9 mouse cellular contexts compared by ENCODE assay signal in genomic region chr17:88063980-88064346, GRCm38 (mm10). TPM values are rescaled to one million over a fixed set of nuclear protein-coding genes. Genes with fewer than 3 reads are reported as not detected.
DNase-seq lines count a peak whose midpoint lies in the region; ATAC-seq and TF ChIP-seq lines count a peak whose summit lies in the region.
"Had no signal": no experiment of that assay in that cellular context is flagged by ENCODE, and none has a peak within 500 bp of the region (broad histone marks: within the 10 kb centered on the region; RNA-seq: fewer than 3 reads in every experiment).

No protein-coding gene starts in this region.

- H3K4me2 ChIP-seq in embryonic facial prominence, embryonic 13.5 days, result peak overlapping the region; percentile 71
- H3K4me2 ChIP-seq in limb, embryonic 12.5 days, result peak overlapping the region; percentile 69
- peak overlapping the region; percentile 77 for H3K4me2 ChIP-seq in midbrain, embryonic 13.5 days (replicated peaks)

- peak; percentile 72 for DNase-seq in 3134 (ENCODE audit: extremely low read depth, insufficient read length, low spot score)
- DNase-seq in adrenal gland, postnatal 25 days, result peak; percentile 72
- peak; percentile 72 to 76 for DNase-seq in heart, adult 2 months
- peak; percentile 70 for DNase-seq in kidney, adult 18-20 months
- peak; percentile 32 to 63 for DNase-seq in spleen, adult 2 months (ENCODE audit: low read depth in 1 of 2, low spot score in 2 of 2)

- no peaks in the 10 kb centered on the region for H3K36me3 ChIP-seq in embryonic facial prominence, embryonic 13.5 days
- H3K36me3 ChIP-seq in heart, adult 2 months (ENCODE audit: control insufficient read depth, insufficient read depth, low read length), result peaks cover 10% of the 10 kb centered on the region
- H3K36me3 ChIP-seq in limb, embryonic 12.5 days, result no peaks in the 10 kb centered on the region
- H3K36me3 ChIP-seq in midbrain, embryonic 13.5 days, result no peaks in the 10 kb centered on the region
- peaks cover 1% of the 10 kb centered on the region; the same call in 1 of the 2 replicates for H3K36me3 ChIP-seq in spleen, adult 2 months (ENCODE audit: control insufficient read depth, insufficient read depth, low read length)

- H3K27me3 ChIP-seq in embryonic facial prominence, embryonic 13.5 days, result no peaks in the 10 kb centered on the region
- no peaks in the 10 kb centered on the region for H3K27me3 ChIP-seq in heart, adult 2 months (ENCODE audit: control insufficient read depth, insufficient read depth, low read length)
- no peaks in the 10 kb centered on the region for H3K27me3 ChIP-seq in limb, embryonic 12.5 days
- H3K27me3 ChIP-seq in midbrain, embryonic 13.5 days, result no peaks in the 10 kb centered on the region
- H3K27me3 ChIP-seq in spleen, adult 2 months (ENCODE audit: control insufficient read depth, insufficient read depth, low read length), result no peaks in the 10 kb centered on the region
- H3K27me3 ChIP-seq: Patski had no signal

- no peak for TF ChIP-seq EP300 in heart, adult 2 months (IDR thresholded peaks at IDR 0.05; ENCODE audit: insufficient read depth, low read depth, low read length)

- WGBS in embryonic facial prominence, embryonic 13.5 days, result under 1% methylated on average over 23 of the region's 23 CpGs
- WGBS in heart, adult 2 months, result under 1% methylated on average over 23 of the region's 23 CpGs
- WGBS in limb, embryonic 12.5 days, result under 1% methylated on average over 23 of the region's 23 CpGs
- under 1% methylated on average over 23 of the region's 23 CpGs for WGBS in midbrain, embryonic 13.5 days
- WGBS in spleen, adult 2 months, result under 1% methylated on average over 23 of the region's 23 CpGs

- intact Hi-C loops in heart, adult 2 months (cut with DNase I), result loop anchor here (10.0 kb wide), 2 partner anchors 471 to 1919 kb away; partner anchors contain the start of genes Ppp1r21 and Srbd1

- peak overlapping the region; percentile 100 for H3K9ac ChIP-seq in embryonic facial prominence, embryonic 13.5 days
- peak overlapping the region; percentile 100 for H3K9ac ChIP-seq in heart, adult 2 months (ENCODE audit: low read depth, low read length)
- peak overlapping the region; percentile 100 for H3K9ac ChIP-seq in limb, embryonic 12.5 days (replicated peaks)
- peak overlapping the region; percentile 100 for H3K9ac ChIP-seq in midbrain, embryonic 13.5 days (replicated peaks)

- H3K4me1 ChIP-seq in embryonic facial prominence, embryonic 13.5 days, result peaks cover 20% of the 10 kb centered on the region
- H3K4me1 ChIP-seq in heart, adult 2 months (ENCODE audit: control insufficient read depth, insufficient read depth, low read length), result peaks cover 10% of the 10 kb centered on the region
- H3K4me1 ChIP-seq in limb, embryonic 12.5 days (replicated peaks), result peaks cover 7% of the 10 kb centered on the region
- H3K4me1 ChIP-seq in midbrain, embryonic 13.5 days (replicated peaks), result peaks cover 27% of the 10 kb centered on the region
- peaks cover 5% of the 10 kb centered on the region for H3K4me1 ChIP-seq in spleen, adult 2 months (ENCODE audit: control insufficient read depth, insufficient read depth, insufficient read length)

- peaks cover 5% of the 10 kb centered on the region for H3K79me2 ChIP-seq in heart, adult 2 months (replicated peaks; ENCODE audit: control insufficient read depth, insufficient read depth, low read length)

- no peak for ATAC-seq in embryonic facial prominence, embryonic 13.5 days (ENCODE audit: insufficient number of reproducible peaks, insufficient read depth, low FRiP score, low TSS enrichment, low read depth)
- no peak for ATAC-seq in limb, embryonic 12.5 days (ENCODE audit: insufficient number of reproducible peaks, insufficient read depth, low FRiP score, low TSS enrichment, low read depth)
- peak; percentile 12 for ATAC-seq in midbrain, embryonic 13.5 days

- no peak for TF ChIP-seq POLR2A in heart, adult 2 months (IDR thresholded peaks at IDR 0.05; ENCODE audit: insufficient read depth, low read depth, low read length)
- no peak for TF ChIP-seq POLR2A in spleen, adult 2 months (IDR thresholded peaks at IDR 0.05; ENCODE audit: low read depth, low read length)

- TF ChIP-seq CTCF in heart, adult 2 months (IDR thresholded peaks at IDR 0.05), result no peak
- no peak for TF ChIP-seq CTCF in spleen, adult 2 months (IDR thresholded peaks at IDR 0.05; ENCODE audit: extremely low read depth, insufficient read depth, insufficient read length, insufficient replicate concordance)

- H3K27ac ChIP-seq in embryonic facial prominence, embryonic 13.5 days, result peak overlapping the region; percentile 100
- peak overlapping the region; percentile 90 for H3K27ac ChIP-seq in heart, adult 2 months
- peak overlapping the region; percentile 100 for H3K27ac ChIP-seq in limb, embryonic 12.5 days
- peak overlapping the region; percentile 100 for H3K27ac ChIP-seq in midbrain, embryonic 13.5 days
- H3K27ac ChIP-seq in spleen, adult 2 months (ENCODE audit: insufficient read depth, low read length), result peak overlapping the region; percentile 94

- H3K9me3 ChIP-seq in embryonic facial prominence, embryonic 13.5 days, result no peaks in the 10 kb centered on the region
- H3K9me3 ChIP-seq in limb, embryonic 12.5 days, result 0 out of 2 replicates have a peak, but pooled peaks cover 4% of the 10 kb centered on the region
- H3K9me3 ChIP-seq in midbrain, embryonic 13.5 days, result no peaks in the 10 kb centered on the region

- peak overlapping the region; percentile 95 for H3K4me3 ChIP-seq in embryonic facial prominence, embryonic 13.5 days
- H3K4me3 ChIP-seq in heart, adult 2 months, result peak overlapping the region; percentile 75
- peak overlapping the region; percentile 97 for H3K4me3 ChIP-seq in limb, embryonic 12.5 days (replicated peaks)
- H3K4me3 ChIP-seq in midbrain, embryonic 13.5 days (replicated peaks), result peak overlapping the region; percentile 97
- H3K4me3 ChIP-seq in spleen, adult 2 months (ENCODE audit: extremely low read depth, insufficient read depth, insufficient read length), result peak overlapping the region; percentile 85

RNA-seq across cellular contexts. Expression of gene Fbxo11, which starts 1.1 kb away (rescaled TPM):
- total RNA-seq in adrenal gland, postnatal 25 days (2021), result 58.9 and 65.5 TPM in 2 replicates
- polyA plus RNA-seq in embryonic facial prominence, embryonic 13.5 days (2015; fragmentation: Nextera tagmentation; extraction: Ambion mirVana), result 19.4 and 23.1 TPM in 2 replicates
- total RNA-seq in heart, adult 2 months (2021), result 10 to 100 TPM; 31.2 to 35.1 TPM
- 13.4 and 27.9 TPM in 2 replicates for polyA plus RNA-seq in heart, adult 2 months (2012; rRNA removed)
- polyA plus RNA-seq in limb, embryonic 12.5 days (2016; fragmentation: Nextera tagmentation; extraction: Ambion mirVana), result 23.5 and 29.1 TPM in 2 replicates
- polyA plus RNA-seq in midbrain, embryonic 13.5 days (2015; fragmentation: Nextera tagmentation; extraction: Ambion mirVana), result 30.7 and 31.2 TPM in 2 replicates
- 13.6 and 17.0 TPM in 2 replicates for polyA plus RNA-seq in spleen, adult 2 months (2012; rRNA removed)
